Mouse (Mus musculus): ENCODE data around the gene Ap1s3. TPM values are rescaled to one million over a fixed set of nuclear protein-coding genes. Genes with fewer than 3 reads are reported as not detected.
A peak's percentile ranks its signal among the peaks of the same experiment; 100 is the strongest.

Ap1s3 gene
- polyA plus RNA-seq, 1 experiment = not detected

DNA sequence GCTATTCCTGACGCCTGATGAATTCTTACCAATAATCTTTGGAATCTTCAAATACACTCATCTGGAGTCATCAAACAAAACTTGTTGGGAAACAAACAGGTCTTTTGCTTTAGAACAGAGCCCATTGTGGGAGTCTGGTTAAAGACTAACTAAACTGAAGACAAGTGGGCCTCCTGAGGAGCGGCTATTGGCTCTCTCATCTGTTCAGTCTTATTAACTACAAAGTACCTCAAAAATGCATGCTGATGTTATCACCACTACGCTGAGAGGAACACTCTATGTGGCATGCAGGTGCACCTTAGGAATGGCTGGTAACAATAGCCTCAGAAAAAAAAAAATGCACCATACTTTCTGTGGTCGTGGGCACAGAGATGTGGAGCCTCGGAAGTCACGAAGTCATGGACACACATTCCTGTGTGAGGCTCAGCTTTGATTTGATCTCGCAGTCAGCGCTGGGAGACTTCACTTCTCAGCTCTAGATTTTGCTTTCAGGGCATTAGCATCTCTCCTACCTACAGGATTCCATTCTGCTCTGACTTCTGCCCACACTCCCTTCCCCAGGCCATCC, 6.4 kb upstream of the Ap1s3 start:
- 87% methylated on average over 8 of the region's 8 CpGs for WGBS
- no peak overlapping the region for H3K4me3 ChIP-seq (ENCODE audit: insufficient read depth, low read depth, low read length)
- H3K27ac ChIP-seq (ENCODE audit: insufficient read depth, low read depth, low read length) = no peak overlapping the region
- no peak for TF ChIP-seq POLR2A (IDR thresholded peaks at IDR 0.05; ENCODE audit: insufficient read depth, low read depth, low read length)
- no peak for TF ChIP-seq CTCF (IDR thresholded peaks at IDR 0.05; ENCODE audit: insufficient read depth, low read depth, low read length)
- no peaks in the 10 kb centered on the region for H3K4me1 ChIP-seq (ENCODE audit: control insufficient read depth, insufficient read depth, low read length)

DNA sequence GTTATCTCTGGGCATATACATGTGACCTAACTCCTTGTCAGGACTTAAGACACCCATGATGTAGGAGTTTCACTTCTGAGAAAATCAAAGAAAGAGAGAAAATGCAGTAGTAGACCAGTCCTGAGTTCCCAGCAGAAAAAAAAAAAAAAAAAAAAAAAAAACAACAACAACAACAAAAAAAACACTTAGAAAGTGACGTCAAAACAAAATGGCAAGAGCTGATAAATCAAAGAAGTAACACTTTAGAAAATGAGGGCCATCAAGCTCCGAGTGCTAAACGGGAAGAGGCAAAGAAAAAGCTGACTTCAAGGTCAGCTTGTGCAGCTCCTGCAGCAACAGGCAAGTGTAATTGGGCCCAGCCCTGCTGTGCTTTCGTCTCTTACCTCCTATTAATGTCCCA, 3.9 kb upstream of the Ap1s3 start:
- Histone ChIP-seq H3K4me1 (ENCODE audit: control insufficient read depth, insufficient read depth, low read length) (peaks cover 13% of the 10 kb centered on the region), H3K27ac (ENCODE audit: insufficient read depth, low read depth, low read length) (no peak overlapping the region), H3K4me3 (ENCODE audit: insufficient read depth, low read depth, low read length) (no peak overlapping the region)
- TF ChIP-seq POLR2A (IDR thresholded peaks at IDR 0.05; ENCODE audit: insufficient read depth, low read depth, low read length) = no peak
- TF ChIP-seq CTCF (IDR thresholded peaks at IDR 0.05; ENCODE audit: insufficient read depth, low read depth, low read length) = no peak
- 75% methylated on average over 4 of the region's 4 CpGs for WGBS

DNA sequence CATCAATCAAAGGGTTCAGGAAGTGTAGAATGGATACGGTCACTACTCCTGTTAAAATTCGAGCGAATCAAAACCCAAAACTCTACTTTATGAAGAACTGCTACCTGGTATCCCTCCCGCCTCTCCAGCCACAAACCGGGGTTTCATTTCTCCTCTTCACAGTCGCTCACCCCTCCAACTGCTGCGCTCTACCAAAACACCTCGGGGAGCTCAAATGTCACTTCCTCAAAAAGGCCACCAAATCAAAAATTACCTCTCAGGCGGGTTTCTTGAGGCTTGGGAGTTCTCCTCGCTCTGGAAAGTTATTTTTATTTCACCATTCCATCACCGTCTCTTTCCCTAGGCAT, 603 bp downstream of the Ap1s3 start:
- Histone ChIP-seq H3K27ac (ENCODE audit: insufficient read depth, low read depth, low read length) (no peak overlapping the region), H3K4me3 (ENCODE audit: insufficient read depth, low read depth, low read length) (peak overlapping the region; percentile 65), H3K4me1 (ENCODE audit: control insufficient read depth, insufficient read depth, low read length) (peaks cover 13% of the 10 kb centered on the region)
- 6% methylated on average over 11 of the region's 11 CpGs for WGBS
- TF ChIP-seq POLR2A (IDR thresholded peaks at IDR 0.05; ENCODE audit: insufficient read depth, low read depth, low read length) (no peak), CTCF (IDR thresholded peaks at IDR 0.05; ENCODE audit: insufficient read depth, low read depth, low read length) (no peak)

DNA sequence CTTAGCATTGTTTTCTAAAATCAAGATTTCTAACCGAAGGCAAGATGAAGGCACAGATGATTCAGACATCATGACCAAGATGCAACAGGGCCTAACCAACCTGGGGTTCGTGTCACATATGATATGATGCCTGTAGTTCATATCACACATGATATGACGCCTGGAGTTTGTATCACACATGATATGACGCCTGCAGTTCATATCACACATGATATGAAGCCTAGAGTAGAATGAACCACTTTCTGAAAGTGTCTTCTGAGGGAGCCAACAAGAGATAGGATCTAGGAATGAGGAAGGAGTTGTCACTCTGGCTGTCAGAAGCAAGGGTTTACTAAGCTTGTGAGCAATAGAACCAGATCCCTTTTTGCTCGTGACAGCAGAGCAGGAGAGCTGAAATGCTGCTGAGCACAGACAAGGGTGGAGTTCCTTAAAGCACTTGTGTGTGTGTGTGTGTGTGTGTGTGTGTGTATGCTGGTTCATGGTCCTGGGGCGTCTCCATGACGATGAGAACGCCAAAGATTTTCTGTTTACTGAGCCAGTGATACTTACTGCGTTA, 2.3 kb downstream of the Ap1s3 start:
- no peak overlapping the region for H3K4me3 ChIP-seq (ENCODE audit: insufficient read depth, low read depth, low read length)
- H3K4me1 ChIP-seq (ENCODE audit: control insufficient read depth, insufficient read depth, low read length) = peaks cover 13% of the 10 kb centered on the region
- WGBS = 78% methylated on average over 9 of the region's 9 CpGs
- H3K27ac ChIP-seq (ENCODE audit: insufficient read depth, low read depth, low read length) = no peak overlapping the region
- TF ChIP-seq CTCF (IDR thresholded peaks at IDR 0.05; ENCODE audit: insufficient read depth, low read depth, low read length) (no peak), POLR2A (IDR thresholded peaks at IDR 0.05; ENCODE audit: insufficient read depth, low read depth, low read length) (no peak)

DNA sequence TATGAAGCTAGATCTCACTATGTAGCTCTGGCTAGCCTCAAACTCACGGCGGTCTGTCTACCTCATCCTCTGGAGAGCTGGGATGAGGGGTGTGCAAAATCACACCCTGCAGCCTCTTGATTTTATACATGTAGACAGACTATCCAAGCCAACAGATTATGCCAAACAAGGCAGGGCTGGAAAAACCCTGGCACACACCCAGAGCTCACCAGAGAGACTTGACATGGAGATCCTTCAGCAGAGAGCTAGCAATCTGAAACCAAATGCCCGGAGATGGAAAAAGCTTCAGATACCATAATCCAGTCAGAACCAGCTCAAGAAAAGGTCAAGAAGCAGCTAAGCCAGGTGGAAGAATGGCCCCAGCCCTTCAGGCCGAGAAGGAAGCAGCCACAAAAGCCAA, 6.9 kb downstream of the Ap1s3 start:
- no peak overlapping the region for H3K4me3 ChIP-seq (ENCODE audit: insufficient read depth, low read depth, low read length)
- no peaks in the 10 kb centered on the region for H3K4me1 ChIP-seq (ENCODE audit: control insufficient read depth, insufficient read depth, low read length)
- TF ChIP-seq CTCF (IDR thresholded peaks at IDR 0.05; ENCODE audit: insufficient read depth, low read depth, low read length) (no peak), POLR2A (IDR thresholded peaks at IDR 0.05; ENCODE audit: insufficient read depth, low read depth, low read length) (no peak)
- WGBS = 86% methylated on average over 4 of the region's 4 CpGs
- H3K27ac ChIP-seq (ENCODE audit: insufficient read depth, low read depth, low read length) = no peak overlapping the region

DNA sequence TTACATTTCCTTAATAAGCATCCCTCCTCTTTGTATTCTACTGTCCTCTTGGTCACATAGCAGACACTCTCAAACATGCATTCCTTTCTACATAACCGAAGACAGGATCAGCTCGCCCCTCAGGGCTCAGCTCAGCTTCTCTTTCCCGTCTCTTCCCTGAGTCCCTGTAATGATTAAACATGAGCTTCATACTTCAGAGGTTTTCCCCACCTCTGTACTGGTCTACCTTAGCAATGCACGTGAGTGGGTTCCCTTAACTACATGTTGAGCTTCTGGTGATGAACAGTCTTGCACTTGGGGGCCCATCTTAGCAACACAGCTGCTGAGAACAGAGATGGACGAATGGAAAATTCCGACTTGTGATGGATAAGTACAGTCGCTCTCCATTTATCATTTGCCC, 12.2 kb downstream of the Ap1s3 start:
- WGBS = 86% methylated on average over 7 of the region's 7 CpGs
- Histone ChIP-seq H3K4me3 (ENCODE audit: insufficient read depth, low read depth, low read length) (no peak overlapping the region), H3K4me1 (ENCODE audit: control insufficient read depth, insufficient read depth, low read length) (no peaks in the 10 kb centered on the region), H3K27ac (ENCODE audit: insufficient read depth, low read depth, low read length) (no peak overlapping the region)
- TF ChIP-seq CTCF (IDR thresholded peaks at IDR 0.05; ENCODE audit: insufficient read depth, low read depth, low read length) (no peak), POLR2A (IDR thresholded peaks at IDR 0.05; ENCODE audit: insufficient read depth, low read depth, low read length) (no peak)

DNA sequence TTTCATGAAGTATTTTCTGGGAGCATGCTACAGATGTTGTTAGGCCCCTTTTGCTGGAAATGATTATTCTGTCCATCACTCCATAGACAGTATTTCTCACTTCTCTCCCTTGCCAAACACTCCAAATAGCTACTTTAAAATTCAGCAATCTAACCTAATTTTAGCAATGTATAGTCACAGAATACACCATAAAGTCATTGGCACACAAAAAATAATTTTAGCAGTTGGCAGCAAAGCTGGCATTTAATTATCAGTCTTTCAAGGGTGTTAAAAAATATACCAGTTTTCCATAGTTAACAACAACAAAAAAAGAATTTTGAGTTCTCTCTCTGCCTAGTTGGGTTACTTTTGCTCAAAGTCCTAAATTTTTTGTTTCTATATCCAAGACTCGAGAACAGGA, 14.4 kb downstream of the Ap1s3 start:
- H3K4me3 ChIP-seq (ENCODE audit: insufficient read depth, low read depth, low read length) = no peak overlapping the region
- TF ChIP-seq POLR2A (IDR thresholded peaks at IDR 0.05; ENCODE audit: insufficient read depth, low read depth, low read length) (no peak), CTCF (IDR thresholded peaks at IDR 0.05; ENCODE audit: insufficient read depth, low read depth, low read length) (no peak)
- no peaks in the 10 kb centered on the region for H3K4me1 ChIP-seq (ENCODE audit: control insufficient read depth, insufficient read depth, low read length)
- 79% methylated on average over 1 of the region's 1 CpGs for WGBS
- no peak overlapping the region for H3K27ac ChIP-seq (ENCODE audit: insufficient read depth, low read depth, low read length)

DNA sequence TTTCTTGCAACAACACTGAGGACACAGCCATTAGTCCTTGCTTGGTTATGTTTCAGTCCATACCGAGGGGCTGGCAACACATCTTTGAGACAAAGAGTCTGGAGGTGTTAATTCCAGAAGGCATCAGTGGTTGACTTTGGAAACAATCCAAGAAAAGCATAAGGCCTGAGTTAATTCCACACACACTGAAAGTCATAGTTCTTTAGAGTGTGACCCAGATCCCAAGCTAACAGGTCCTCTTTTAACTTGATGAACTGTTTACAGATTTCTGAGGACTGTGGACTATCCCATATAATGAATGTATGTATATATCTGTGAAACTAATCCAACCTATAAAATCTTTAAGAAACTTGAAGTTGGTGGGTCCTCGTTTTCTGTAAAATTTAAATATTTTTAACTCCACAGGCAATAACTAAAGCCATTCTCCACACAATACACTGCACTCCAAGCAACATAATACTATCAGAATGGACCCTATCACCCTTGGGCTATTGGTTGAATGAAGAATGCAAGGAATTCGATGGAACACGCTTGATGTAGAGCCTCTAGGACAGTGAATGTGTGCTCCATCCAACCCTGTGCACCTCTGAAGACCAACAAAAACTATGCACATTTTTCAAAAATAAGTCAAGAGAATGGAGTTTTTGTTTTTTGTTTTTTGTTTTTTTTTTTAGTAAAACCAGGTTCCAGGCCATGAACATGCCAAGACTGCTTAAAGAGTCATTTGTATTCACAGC, 15.8 kb downstream of the Ap1s3 start:
- no peak for TF ChIP-seq POLR2A (IDR thresholded peaks at IDR 0.05; ENCODE audit: insufficient read depth, low read depth, low read length)
- Histone ChIP-seq H3K4me1 (ENCODE audit: control insufficient read depth, insufficient read depth, low read length) (no peaks in the 10 kb centered on the region), H3K27ac (ENCODE audit: insufficient read depth, low read depth, low read length) (no peak overlapping the region), H3K4me3 (ENCODE audit: insufficient read depth, low read depth, low read length) (no peak overlapping the region)
- WGBS = 79% methylated on average over 4 of the region's 4 CpGs

DNA sequence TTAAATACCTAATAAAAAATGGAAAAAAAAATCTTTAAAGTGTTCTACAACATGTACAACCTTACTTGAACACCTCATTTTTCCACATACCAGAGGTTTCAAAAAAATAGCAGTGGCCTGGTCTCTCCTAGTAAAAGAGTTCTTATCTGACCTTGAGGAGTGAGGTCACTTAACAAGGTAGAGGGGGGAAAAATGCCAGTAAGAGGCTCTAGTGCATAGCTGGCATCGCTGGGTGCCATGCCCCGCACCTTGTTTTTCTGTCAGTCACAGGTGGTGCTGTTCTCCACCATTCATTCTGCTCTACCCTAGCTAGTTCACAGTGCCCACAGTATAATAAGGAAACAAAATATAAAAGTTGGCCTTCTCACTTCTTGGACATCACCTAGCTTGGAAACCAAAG, 16.8 kb downstream of the Ap1s3 start:
- TF ChIP-seq CTCF (IDR thresholded peaks at IDR 0.05; ENCODE audit: insufficient read depth, low read depth, low read length) = no peak
- TF ChIP-seq POLR2A (IDR thresholded peaks at IDR 0.05; ENCODE audit: insufficient read depth, low read depth, low read length) = no peak
- Histone ChIP-seq H3K4me3 (ENCODE audit: insufficient read depth, low read depth, low read length) (no peak overlapping the region), H3K27ac (ENCODE audit: insufficient read depth, low read depth, low read length) (no peak overlapping the region), H3K4me1 (ENCODE audit: control insufficient read depth, insufficient read depth, low read length) (no peaks in the 10 kb centered on the region)
- WGBS = 98% methylated on average over 2 of the region's 2 CpGs
